Mouse (Mus musculus) B cell, adult 2 months (primary cell): ENCODE results near the gene Ceacam16.

Experiments used
- DNase-seq, 2 experiments: peaks; one replicate each; pipeline ENCODE4 v3.0.0; 2022

The Ceacam16 gene

GRCm38 (mm10) chr7:19815296-19816223, 45.5 kb downstream of the Ceacam16 start:
- DNase-seq: no peak

GRCm38 (mm10) chr7:19813579-19814122, 47.4 kb downstream of the Ceacam16 start:
- DNase-seq: peak; percentile 53 to 57

GRCm38 (mm10) chr7:19813161-19813560, 47.9 kb downstream of the Ceacam16 start:
- no peak for DNase-seq

- DNase-seq: peak; percentile 68 to 73
These were observed 50.0 kb downstream of the Ceacam16 start for GRCm38 (mm10) chr7:19811114-19811513.

GRCm38 (mm10) chr7:19809369-19809768, 51.7 kb downstream of the Ceacam16 start:
- no peak for DNase-seq

GRCm38 (mm10) chr7:19806356-19806969, 54.6 kb downstream of the Ceacam16 start:
- peak; percentile 51 to 53 for DNase-seq

GRCm38 (mm10) chr7:19802995-19803394, 58.1 kb downstream of the Ceacam16 start:
- peak; percentile 87 for DNase-seq
